Mouse (Mus musculus) liver, postnatal 0 days (tissue): ENCODE data around the gene Hist1h2bb.

ENCODE experiments used
- CTCF ChIP-seq: sonication (generic); IDR thresholded peaks from 2 replicates; pipeline ENCODE4 v1.5.1; 2016; ENCODE audit warnings: antibody characterized with exemption, low read depth
- EP300 ChIP-seq: IDR thresholded peaks from 2 replicates; pipeline ENCODE4 v1.6.1; 2016; ENCODE audit warnings: antibody characterized with exemption, low read depth, mild to moderate bottlenecking

GRCm38 (mm10) chr13:23778339-23778738 lies 31.8 kb downstream of the Hist1h2bb start:
- TF ChIP-seq CTCF (no peak), EP300 (no peak)
